Mouse (Mus musculus) T-cell, adult 2 months (primary cell): ENCODE results near the gene Psma2.

ENCODE experiments used
- DNase-seq: peaks from one replicate; pipeline ENCODE4 v3.0.0; 2022; ENCODE audit warnings: low spot score

Gene Psma2

DNA sequence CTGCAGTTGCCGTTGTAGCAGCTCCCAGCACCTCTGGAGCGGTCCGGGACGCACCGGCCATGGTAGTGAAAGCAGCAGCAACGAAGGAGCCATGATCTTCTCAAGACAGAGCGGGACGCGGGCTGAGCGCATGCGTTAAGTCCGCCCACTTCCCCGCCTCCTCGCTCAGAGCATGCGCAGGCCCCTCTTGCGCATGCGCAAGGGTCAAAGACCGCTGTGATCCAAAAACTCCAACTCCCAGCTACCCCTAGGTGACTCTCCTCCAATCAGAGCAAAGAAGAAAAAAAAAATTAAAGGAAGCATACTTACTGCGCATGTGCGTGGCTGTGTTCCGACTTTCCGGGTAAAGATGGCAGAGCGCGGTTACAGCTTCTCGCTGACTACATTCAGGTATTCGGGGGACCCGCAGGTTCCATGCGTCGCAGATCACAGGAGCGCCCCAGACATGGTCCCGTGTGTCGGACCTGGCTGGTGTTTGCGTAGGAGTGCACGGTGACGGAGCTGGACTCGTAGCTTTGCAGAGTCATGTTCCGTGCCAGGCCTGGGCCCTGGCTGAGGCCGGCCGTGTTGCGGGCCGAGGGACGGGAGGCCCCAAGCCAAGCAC is at the start of gene Psma2, which contains the start of gene Mrpl32:
TSS of gene Psma2 (plus strand) at position 315 of the 604 bp plus-strand sequence.
TSS of gene Mrpl32 (minus strand) at position 240 of the 604 bp plus-strand sequence.
- peak; percentile 99 for DNase-seq

DNA sequence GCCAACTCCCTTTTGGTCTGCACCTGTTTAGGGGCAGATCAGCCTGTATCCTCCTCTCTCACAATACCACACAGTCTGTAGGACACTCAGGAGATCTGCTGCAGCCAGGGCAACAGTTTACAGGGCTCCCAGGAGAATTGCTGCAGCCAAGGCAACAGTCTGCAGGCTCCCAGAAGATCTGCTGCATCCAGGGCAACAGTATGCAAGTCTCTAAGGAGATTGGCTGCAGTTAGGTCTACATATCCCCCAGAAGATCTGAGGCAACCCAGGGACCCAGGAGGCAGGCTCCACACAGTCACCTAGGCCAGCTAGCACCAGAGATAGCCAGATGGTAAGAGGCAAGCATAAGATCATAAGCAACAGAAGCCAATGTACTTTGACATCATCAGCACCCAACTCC is 38.9 kb upstream of the Psma2 start:
- DNase-seq, result no peak

DNA sequence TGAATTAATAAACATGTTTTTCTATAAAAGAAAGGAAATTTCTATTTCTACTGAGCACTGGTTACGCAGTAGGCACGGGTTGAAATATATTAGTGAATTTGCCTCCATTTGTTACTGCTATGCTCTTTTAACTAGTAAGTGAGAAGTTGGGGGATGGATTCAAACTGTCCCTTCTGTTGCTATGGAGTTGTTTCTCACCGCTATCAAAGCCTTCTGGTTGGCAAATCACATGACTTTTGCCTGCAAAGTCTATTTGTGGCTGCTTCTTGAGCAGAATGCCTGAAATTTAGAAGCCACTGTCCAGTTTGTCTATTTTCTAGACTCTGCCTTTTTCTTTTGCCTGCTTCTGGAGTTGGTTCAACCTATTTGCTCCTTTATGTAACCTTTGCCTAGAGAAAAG is 32.6 kb upstream of the Psma2 start:
- no peak for DNase-seq

DNA sequence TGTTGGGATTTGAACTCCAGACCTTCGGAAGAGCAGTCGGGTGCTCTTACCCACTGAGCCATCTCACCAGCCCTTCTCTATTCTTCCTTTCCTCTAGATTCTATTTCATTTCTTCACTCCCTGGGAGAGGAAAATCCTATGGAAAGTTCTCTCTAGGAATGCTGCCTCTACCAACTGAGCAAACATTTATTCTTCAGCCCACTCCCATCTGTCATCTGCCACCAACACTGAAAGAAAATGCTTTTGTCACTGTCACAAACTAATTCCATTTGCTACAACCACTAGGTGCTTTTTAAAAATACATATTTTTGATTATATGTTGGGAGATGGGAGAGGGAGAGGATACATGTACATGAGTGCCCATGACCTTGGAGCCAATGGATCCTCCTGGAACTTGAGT is 10.3 kb upstream of the Psma2 start:
- DNase-seq, result no peak

DNA sequence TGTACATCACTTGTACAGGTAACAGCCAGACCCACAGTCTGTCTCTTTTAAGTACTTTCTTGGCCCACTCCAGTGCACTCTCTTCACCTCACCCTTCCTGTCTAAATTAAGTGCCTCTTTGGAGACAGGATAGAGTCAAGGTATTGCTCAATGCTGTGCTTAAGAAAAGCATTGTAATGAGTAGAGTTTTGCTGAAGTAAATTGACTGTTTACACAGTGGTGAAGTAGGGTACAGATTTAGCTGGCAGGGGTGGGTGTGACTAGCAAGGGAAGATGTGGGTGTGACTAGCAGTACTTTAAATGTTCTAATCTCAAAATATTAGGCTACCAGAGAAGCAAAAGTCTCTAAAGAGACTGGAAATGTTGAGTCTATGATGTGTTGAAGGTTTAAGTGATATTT is 5.4 kb upstream of the Psma2 start:
- DNase-seq, result no peak

DNA sequence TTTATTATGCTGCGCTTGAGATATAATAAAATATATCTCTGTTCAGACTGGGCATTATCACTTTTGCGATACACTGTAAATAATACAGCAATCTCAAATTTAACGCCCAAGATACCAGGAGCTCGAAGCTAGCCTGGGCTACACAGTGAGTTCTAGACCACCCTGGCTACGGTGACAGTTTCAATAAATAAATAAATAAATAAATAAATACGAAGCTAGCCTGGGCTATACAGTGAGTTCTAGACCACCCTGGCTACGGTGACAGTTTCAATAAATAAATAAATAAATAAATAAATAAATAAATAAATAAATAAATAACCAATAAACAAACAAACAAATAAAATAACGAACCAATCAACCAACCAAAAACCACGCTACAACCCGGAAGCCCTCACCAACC is 577 bp upstream of the Psma2 start:
- no peak for DNase-seq

DNA sequence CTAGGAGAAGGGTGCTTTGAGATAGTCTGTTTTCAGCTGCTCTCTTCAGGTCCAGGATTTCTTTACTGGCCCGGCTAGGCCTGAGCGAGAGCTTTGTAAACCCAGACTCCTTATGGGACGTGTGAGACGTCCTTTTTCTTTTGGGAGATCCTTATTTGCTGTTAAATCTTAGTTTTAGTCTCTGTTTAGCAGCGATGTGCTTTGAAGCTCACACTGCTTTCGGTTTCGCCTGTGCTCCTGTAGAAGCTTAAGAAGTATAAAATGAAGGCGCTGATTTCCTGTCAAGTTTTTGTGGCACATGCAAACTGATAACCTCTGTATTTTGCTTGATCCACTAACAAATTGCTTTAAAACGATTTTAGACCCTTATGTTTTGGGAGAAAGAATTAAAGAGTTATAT is 513 bp downstream of the Psma2 start:
- peak; percentile 50 for DNase-seq

DNA sequence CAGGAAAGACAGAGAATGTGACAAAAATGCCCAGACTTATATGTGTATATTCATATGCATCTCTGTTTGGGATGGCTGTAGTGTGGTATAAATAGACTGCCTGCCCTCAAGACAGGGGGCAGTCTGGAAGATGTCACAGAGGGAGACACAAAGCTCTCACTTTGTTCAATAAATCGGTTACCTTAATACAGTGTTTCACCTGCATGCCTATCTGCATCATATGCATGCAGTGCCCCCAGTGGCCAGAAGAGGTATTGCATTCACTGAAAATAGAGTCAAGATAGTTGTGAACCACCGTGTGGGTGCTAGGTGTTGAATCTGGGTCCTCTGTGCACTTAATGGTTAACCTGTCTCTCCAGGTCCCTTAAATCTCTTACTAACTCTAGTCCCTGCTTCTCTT is 5.7 kb downstream of the Psma2 start:
- peak; percentile 71 for DNase-seq

DNA sequence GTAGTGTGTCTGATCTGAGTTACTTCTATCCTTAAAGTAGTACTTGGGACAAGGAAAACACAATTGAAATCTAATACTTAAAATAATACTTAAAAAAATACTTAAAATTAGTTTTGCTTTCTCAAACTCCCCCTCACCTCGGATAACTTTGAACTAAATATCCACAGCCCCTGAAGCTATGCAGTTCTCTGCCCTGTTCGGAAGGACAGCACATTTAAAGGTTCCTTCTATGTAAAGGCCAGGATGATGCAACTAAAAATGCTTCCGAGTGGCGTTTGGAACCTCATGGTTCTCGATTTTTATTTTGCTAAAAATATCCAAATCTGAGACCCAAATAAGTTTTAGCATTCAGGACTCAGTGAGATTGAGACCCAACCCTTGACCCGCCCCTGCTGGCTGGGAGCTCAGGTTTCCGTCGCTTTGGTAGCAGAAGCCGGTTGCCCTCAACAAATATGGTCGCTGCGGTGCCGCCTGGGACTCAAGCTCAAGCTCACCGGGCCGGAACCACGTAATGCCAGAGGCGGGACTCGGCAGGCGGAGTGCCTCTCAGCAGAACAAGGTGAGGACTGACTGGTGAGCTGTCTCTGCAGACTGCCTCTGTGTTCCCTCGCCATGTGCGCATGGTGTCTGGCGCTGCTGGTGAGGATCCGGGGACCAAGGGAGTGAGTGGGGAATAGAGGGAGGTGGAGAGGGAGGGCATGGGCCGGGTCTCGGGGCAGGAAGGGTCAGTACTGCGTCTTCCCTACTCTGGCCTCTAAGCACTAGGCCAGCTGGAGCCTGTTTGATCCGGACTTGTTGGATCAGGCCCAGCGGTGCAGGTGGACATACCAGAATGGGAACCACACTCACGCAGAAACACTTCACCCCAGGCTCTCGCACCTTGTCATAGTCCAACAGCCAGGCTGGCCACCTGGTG is 16.9 kb downstream of the Psma2 start, which contains the start of gene AW209491:
TSS of gene AW209491 (plus strand) at position 429 of the 916 bp plus-strand sequence.
- peak; percentile 94 for DNase-seq

DNA sequence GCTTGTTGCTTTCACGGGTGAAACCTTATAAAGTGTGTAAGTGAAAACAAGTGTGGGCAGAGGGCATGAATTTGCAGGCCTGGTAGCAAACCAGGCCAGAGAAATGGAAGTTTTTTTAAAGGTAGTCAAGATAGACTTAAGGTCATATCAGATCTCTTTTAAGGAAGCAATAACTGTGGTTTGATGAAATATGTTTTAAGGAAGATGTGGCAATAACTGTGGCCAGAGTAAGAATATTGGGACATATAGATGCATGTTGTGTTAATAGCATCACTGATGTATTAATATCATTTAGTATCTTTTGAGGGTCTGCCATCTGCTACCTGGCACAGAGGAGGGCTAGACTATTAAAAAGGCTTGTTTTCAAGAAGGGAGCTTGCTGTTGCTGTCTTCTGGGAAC is 27.0 kb downstream of the Psma2 start:
- no peak for DNase-seq

DNA sequence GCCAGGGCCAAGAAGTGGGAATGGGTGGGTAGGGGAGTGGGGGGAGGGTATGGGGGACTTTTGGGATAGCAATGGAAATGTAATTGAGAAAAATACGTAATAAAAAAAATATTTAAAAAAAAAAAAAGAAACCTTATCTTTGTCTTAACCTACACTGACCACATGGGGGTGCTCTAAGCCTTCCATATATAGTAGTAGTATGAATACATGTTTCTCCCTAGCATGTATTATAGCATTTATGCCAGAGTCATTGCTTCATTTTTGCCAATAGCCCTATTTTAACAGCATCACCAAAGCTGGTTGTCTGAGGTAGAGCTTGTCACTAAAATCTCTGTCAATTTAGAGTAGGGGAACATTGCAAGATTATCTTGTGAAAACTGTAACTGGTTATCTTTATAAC is 36.3 kb downstream of the Psma2 start:
- no peak for DNase-seq

DNA sequence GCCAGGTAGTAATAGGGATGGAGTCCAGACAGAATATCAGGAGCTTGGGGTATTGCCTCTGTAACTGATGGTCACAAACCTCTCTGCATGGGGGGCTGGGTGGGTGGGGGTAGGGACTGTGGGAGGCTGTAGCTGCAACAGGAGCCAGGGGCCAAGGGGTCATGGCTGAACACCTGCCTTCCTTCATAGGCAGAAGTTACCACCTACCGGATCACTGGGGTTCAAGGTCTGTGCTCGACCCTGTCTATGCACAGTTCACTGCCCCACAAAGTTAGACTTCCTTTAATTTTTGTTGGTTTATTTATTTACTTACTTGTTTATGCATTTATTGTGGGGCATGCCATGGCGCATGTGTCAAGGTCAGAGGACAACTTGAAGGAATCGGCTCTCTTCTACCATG is 54.1 kb downstream of the Psma2 start:
- no peak for DNase-seq

DNA sequence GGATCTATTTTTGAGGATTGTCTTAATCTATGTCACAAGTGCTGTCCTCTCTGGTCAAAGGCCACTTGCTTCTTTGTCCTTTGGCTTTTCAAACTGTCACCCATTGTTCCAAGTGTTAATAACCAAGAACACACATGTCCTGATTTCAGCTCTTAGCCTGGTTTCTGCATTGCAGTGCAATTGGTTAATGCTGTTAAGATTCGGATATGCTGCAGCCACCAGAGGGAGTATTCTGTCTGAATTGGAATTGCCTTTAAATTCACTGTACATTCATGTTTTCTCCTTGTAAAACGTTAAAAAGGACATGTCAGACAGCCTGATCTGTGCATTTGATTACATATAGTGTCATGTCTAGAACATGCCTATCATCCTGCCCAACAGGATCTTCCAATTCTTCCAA is 57.3 kb downstream of the Psma2 start:
- no peak for DNase-seq

DNA sequence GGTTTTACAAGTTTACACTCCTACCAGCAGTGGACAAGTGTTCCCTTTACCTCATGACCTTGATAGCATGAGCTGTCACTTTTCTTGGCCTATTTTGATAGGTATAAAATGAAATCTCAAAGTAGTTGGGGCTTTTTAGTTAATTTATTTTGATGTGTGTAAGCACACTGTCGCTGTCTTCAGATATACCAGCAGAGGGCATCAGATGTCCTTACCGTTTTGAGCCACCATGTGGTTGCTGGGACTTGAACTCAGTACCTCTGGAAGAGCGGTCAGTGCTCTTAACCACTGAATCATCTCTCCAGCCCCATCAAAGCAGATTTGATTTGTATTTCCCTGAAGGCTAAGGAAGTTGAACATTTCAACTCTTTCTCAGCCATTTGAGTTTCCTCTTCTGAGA is 75.9 kb downstream of the Psma2 start:
- DNase-seq, result no peak

DNA sequence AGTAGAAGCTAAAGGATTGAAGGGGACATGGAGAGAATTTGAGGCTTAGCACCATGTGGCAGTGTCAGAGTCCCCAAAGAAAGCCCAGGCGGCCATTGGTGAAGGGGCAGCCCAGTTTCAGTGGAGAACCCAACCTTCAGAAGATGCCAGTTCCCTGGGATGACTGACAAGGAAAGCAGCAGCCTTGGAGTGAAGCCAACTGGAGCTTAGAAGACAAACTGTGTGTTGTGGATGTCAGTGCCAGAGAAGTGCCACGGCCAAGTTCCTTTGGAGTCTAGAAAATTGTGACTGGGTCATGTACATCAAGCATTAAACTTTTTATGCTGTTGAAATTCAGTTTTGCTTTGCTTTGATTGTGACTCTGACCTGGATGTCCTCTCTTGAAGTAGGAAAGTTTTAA is 103.8 kb downstream of the Psma2 start:
- DNase-seq, result no peak

DNA sequence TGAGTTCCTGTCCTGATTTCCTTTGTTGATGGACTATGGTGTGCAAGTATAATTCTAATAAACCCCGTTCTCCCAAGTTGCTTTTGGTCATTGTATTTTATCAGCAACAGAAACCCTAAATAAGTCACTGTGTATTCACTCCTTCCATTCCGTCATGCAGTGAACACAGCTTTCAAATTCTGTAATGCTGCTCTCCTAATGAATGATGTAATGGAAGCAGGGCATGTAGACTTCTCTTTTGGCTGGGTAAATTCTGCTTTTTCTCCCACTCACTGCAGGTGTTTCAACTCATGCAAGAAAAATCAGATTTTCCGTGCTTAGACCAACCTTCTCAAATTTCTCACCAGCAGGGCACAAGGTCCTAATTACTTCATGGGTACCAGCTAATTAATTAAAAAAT is 104.7 kb downstream of the Psma2 start:
- DNase-seq, result no peak
